28 mouse cellular contexts compared by ENCODE assay signal in genomic region chr5:106679659-106680058, GRCm38 (mm10). TPM values are rescaled to one million over a fixed set of nuclear protein-coding genes. Genes with fewer than 3 reads are reported as not detected.
A peak's percentile ranks its signal among the peaks of the same experiment; 100 is the strongest.
DNase-seq lines count a peak whose midpoint lies in the region; ATAC-seq and TF ChIP-seq lines count a peak whose summit lies in the region.
"Had no signal": no experiment of that assay in that cellular context is flagged by ENCODE, and none has a peak within 500 bp of the region (broad histone marks: within the 10 kb centered on the region; RNA-seq: fewer than 3 reads in every experiment).

No protein-coding gene starts in this region.

- peaks cover 42% of the 10 kb centered on the region for H3K4me1 ChIP-seq in liver, embryonic 12.5 days
- peaks cover 16% of the 10 kb centered on the region for H3K4me1 ChIP-seq in liver, embryonic 11.5 days (replicated peaks; ENCODE audit: control insufficient read depth, insufficient read depth, low read length)
- no peaks in the 10 kb centered on the region for H3K4me1 ChIP-seq in forebrain, embryonic 10.5 days
- peaks cover 10% of the 10 kb centered on the region for H3K4me1 ChIP-seq in lung, adult 2 months (ENCODE audit: control insufficient read depth, insufficient read depth, low read length)
- H3K4me1 ChIP-seq: embryonic facial prominence, embryonic 15.5 days; intestine, embryonic 15.5 days; limb, embryonic 10.5 days; midbrain, embryonic 13.5 days; neural tube, embryonic 13.5 days had no signal

- H3K27ac ChIP-seq in liver, embryonic 12.5 days: peak overlapping the region; percentile 30; the same call in 1 of the 2 replicates
- H3K27ac ChIP-seq in liver, embryonic 11.5 days (ENCODE audit: low read depth, low read length): no peak overlapping the region
- H3K27ac ChIP-seq in forebrain, embryonic 10.5 days: no peak overlapping the region
- H3K27ac ChIP-seq: embryonic facial prominence, embryonic 15.5 days; heart, embryonic 15.5 days; intestine, embryonic 15.5 days; layer of hippocampus, adult 2 months; limb, embryonic 10.5 days; midbrain, embryonic 13.5 days; neural tube, embryonic 13.5 days had no signal

- 38% methylated on average over 1 of the region's 1 CpGs for WGBS in liver, embryonic 12.5 days (ENCODE audit: insufficient replicate concordance)
- 44% methylated on average over 1 of the region's 1 CpGs for WGBS in liver, embryonic 11.5 days
- WGBS in forebrain, embryonic 10.5 days: 96% methylated on average over 1 of the region's 1 CpGs
- WGBS in lung, adult 2 months: 88% methylated on average over 1 of the region's 1 CpGs

- no peak overlapping the region for H3K4me2 ChIP-seq in liver, embryonic 12.5 days
- no peak overlapping the region for H3K4me2 ChIP-seq in liver, embryonic 11.5 days
- H3K4me2 ChIP-seq: embryonic facial prominence, embryonic 15.5 days; heart, embryonic 15.5 days; intestine, embryonic 15.5 days; midbrain, embryonic 13.5 days; neural tube, embryonic 13.5 days had no signal

- no peaks in the 10 kb centered on the region for H3K9me3 ChIP-seq in liver, embryonic 12.5 days (replicated peaks)
- no peaks in the 10 kb centered on the region for H3K9me3 ChIP-seq in liver, embryonic 11.5 days (ENCODE audit: control insufficient read depth, low read length)
- H3K9me3 ChIP-seq in forebrain, embryonic 10.5 days: no peaks in the 10 kb centered on the region
- H3K9me3 ChIP-seq: embryonic facial prominence, embryonic 15.5 days; heart, embryonic 15.5 days; intestine, embryonic 15.5 days; limb, embryonic 10.5 days; midbrain, embryonic 13.5 days; neural tube, embryonic 13.5 days had no signal

- H3K36me3 ChIP-seq in liver, embryonic 12.5 days: peaks cover 6% of the 10 kb centered on the region
- H3K36me3 ChIP-seq in liver, embryonic 11.5 days (ENCODE audit: control insufficient read depth, insufficient read depth, low read length): peaks cover 6% of the 10 kb centered on the region; the same call in 1 of the 2 replicates
- peaks cover 31% of the 10 kb centered on the region for H3K36me3 ChIP-seq in forebrain, embryonic 10.5 days (replicated peaks)
- H3K36me3 ChIP-seq: heart, embryonic 15.5 days; intestine, embryonic 15.5 days had no signal

- no peak for DNase-seq in liver, embryonic 11.5 days (ENCODE audit: low spot score)
- DNase-seq in right cerebral cortex, adult 2 months (ENCODE audit: low spot score in 2 of 2): no peak
- DNase-seq in forebrain, embryonic 10.5 days (ENCODE audit: extremely low spot score, low spot score): no peak
- DNase-seq in lung, adult 2 months: no peak
- DNase-seq: adrenal gland, adult 8-10 months; cerebellum, adult 2 months; cerebellum, postnatal 36 days; forebrain, postnatal 0 days; gastrocnemius, postnatal 25 days; heart, postnatal 36 days; kidney, adult 9 months; kidney, postnatal 14 days; right cerebral cortex, postnatal 4 days; thymus, adult 2 months; thymus, postnatal 4 days had no signal

- TF ChIP-seq POLR2A in lung, adult 2 months (IDR thresholded peaks at IDR 0.05; ENCODE audit: borderline replicate concordance, extremely low read depth, low read depth, low read length): no peak

- no peak overlapping the region for H3K4me3 ChIP-seq in liver, embryonic 12.5 days
- H3K4me3 ChIP-seq in liver, embryonic 11.5 days (ENCODE audit: low read depth, low read length): no peak overlapping the region
- H3K4me3 ChIP-seq in forebrain, embryonic 10.5 days: no peak overlapping the region
- H3K4me3 ChIP-seq in lung, adult 2 months (replicated peaks; ENCODE audit: extremely low read depth, low read depth, low read length): no peak overlapping the region
- H3K4me3 ChIP-seq: embryonic facial prominence, embryonic 15.5 days; heart, embryonic 15.5 days; intestine, embryonic 15.5 days; layer of hippocampus, adult 2 months; limb, embryonic 10.5 days; midbrain, embryonic 13.5 days; neural tube, embryonic 13.5 days had no signal

- no peaks in the 10 kb centered on the region for H3K27me3 ChIP-seq in liver, embryonic 12.5 days (replicated peaks)
- no peaks in the 10 kb centered on the region for H3K27me3 ChIP-seq in liver, embryonic 11.5 days (replicated peaks; ENCODE audit: control insufficient read depth, insufficient read depth, low read length)
- no peaks in the 10 kb centered on the region for H3K27me3 ChIP-seq in forebrain, embryonic 10.5 days (ENCODE audit: poor library complexity, severe bottlenecking)
- H3K27me3 ChIP-seq: embryonic facial prominence, embryonic 15.5 days; heart, embryonic 15.5 days; intestine, embryonic 15.5 days; midbrain, embryonic 13.5 days; neural tube, embryonic 13.5 days had no signal

- no peak for TF ChIP-seq CTCF in lung, adult 2 months (IDR thresholded peaks at IDR 0.05; ENCODE audit: insufficient read depth, low read length)

- peak; percentile 58; the same call in 1 of the 2 replicates for ATAC-seq in liver, embryonic 12.5 days
- no peak; the same call in 1 of the 2 replicates for ATAC-seq in liver, embryonic 11.5 days (replicated peaks; ENCODE audit: low FRiP score)
- peak; percentile 82 for ATAC-seq in granulocyte monocyte progenitor cell, adult 5-6 weeks (replicated peaks; ENCODE audit: poor library complexity, severe bottlenecking)
- ATAC-seq in megakaryocyte, adult 5-6 weeks (ENCODE audit: poor library complexity, severe bottlenecking): peak; percentile 42
- ATAC-seq: activated CD4-positive, CD25-positive, alpha-beta regulatory T cell, adult 4 months; forebrain, postnatal 0 days; hindbrain, embryonic 16.5 days; intestine, embryonic 15.5 days; lung, postnatal 0 days; midbrain, embryonic 13.5 days had no signal

- no peak overlapping the region for H3K9ac ChIP-seq in liver, embryonic 12.5 days
- no peak overlapping the region for H3K9ac ChIP-seq in liver, embryonic 11.5 days (ENCODE audit: low read depth, low read length)
- H3K9ac ChIP-seq: embryonic facial prominence, embryonic 15.5 days; forebrain, postnatal 0 days; heart, embryonic 15.5 days; intestine, embryonic 15.5 days; midbrain, embryonic 13.5 days; neural tube, embryonic 13.5 days had no signal

RNA-seq across cellular contexts. Expression of gene Zfp644, which starts 17.4 kb away (rescaled TPM):
- polyA plus RNA-seq in liver, embryonic 12.5 days (2016; fragmentation: Nextera tagmentation; extraction: Ambion mirVana): 23.2 and 26.3 TPM in 2 replicates
- polyA plus RNA-seq in liver, embryonic 11.5 days (2014; fragmentation: Nextera tagmentation; extraction: Ambion mirVana): 36.6 and 44.4 TPM in 2 replicates
- 70.3 and 74.0 TPM in 2 replicates for total RNA-seq in granulocyte monocyte progenitor cell, adult 5-6 weeks (2014; fragmentation: Nextera tagmentation)
- 61.9 and 63.9 TPM in 2 replicates for total RNA-seq in granulocyte monocyte progenitor cell, adult 5-6 weeks (2017)
- 57.0 and 66.0 TPM in 2 replicates for total RNA-seq in megakaryocyte, adult 5-6 weeks (2015)
- 59.2 and 68.4 TPM in 2 replicates for total RNA-seq in megakaryocyte, adult 5-6 weeks (2017)
- 62.0 and 65.9 TPM in 2 replicates for polyA plus RNA-seq in forebrain, embryonic 10.5 days (2016; fragmentation: Nextera tagmentation; extraction: Ambion mirVana)
- 11.2 and 15.1 TPM in 2 replicates for polyA plus RNA-seq in lung, adult 2 months (2012; rRNA removed)
